Mouse (Mus musculus) colon, adult 2 months (tissue): ENCODE measurements around the gene Gm527. TPM values are rescaled to one million over a fixed set of nuclear protein-coding genes. Genes with fewer than 3 reads are reported as not detected.

Experiments used
- polyA plus RNA-seq: library from polyadenylated mRNA; depleted of rRNA; stranded (reverse); fragments of >200 nt; gene quantifications from 2 replicates; pipeline ENCODE4 v1.2.3, GENCODE M21; 2012; rRNA removed

Gene Gm527
- polyA plus RNA-seq: 1.9 and 2.7 TPM in 2 replicates

GRCm38 (mm10) chr12:64917578-64918471 is at the start of gene Gm527:
Gm527 (plus strand) TSS chr12:64917906.

GRCm38 (mm10) chr12:64965124-64966026 is 47.7 kb downstream of the Gm527 start, which contains the start of the genes Klhl28 and Togaram1:
Klhl28 (minus strand) TSS chr12:64965534.
Togaram1 (plus strand) TSS chr12:64965804.

Other genes starting within 250 kb of the Gm527 start
- gene Klhl28, start 47.6 kb downstream of the Gm527 start, polyA plus RNA-seq: 0.66 and 0.80 TPM in 2 replicates
- gene Togaram1, start 47.9 kb downstream of the Gm527 start, polyA plus RNA-seq: 3.0 TPM in 2 replicates
- gene Prpf39, start 118.4 kb downstream of the Gm527 start, polyA plus RNA-seq: 5.0 and 5.5 TPM in 2 replicates
- gene Fkbp3, start 156.1 kb downstream of the Gm527 start, polyA plus RNA-seq: 9.1 and 11.3 TPM in 2 replicates
- gene Fancm, start 157.7 kb downstream of the Gm527 start, polyA plus RNA-seq: 1.2 and 1.7 TPM in 2 replicates